Mouse (Mus musculus): ENCODE measurements around the gene Nsun3.
"Not testable (repeated sequence)": the region's sequence is repeated elsewhere in the genome, so short reads cannot be mapped to it uniquely, and the experiment has no call there.

Gene Nsun3

GRCm38 (mm10) chr16:62745875-62746274 is 40.7 kb downstream of the Nsun3 start:
- DNase-seq = no peak

DNA sequence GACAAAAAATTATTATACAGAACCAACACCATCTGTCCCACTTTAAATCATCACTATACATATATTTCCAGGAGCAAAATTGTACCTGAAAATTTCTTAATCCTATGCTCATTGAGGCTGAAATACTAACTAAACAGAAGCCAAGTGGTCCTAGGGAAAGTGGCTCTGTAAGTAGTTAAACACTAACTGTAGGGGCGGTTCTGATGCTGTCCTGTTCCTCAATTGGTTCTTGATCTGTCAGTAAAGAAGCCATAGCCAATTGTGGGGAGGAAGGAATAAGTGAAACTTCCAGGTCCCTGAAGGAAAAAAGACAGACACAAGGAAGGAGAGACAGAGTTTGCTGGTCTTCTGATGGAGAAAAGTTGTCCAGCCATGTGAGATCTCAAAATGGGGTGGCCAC is 52.3 kb downstream of the Nsun3 start:
- DNase-seq = no peak

- no peak for DNase-seq
Measured at GRCm38 (mm10) chr16:62730291-62730690, 56.3 kb downstream of the Nsun3 start.

- DNase-seq = no peak
Measured at GRCm38 (mm10) chr16:62729846-62730245, 56.8 kb downstream of the Nsun3 start.

DNA sequence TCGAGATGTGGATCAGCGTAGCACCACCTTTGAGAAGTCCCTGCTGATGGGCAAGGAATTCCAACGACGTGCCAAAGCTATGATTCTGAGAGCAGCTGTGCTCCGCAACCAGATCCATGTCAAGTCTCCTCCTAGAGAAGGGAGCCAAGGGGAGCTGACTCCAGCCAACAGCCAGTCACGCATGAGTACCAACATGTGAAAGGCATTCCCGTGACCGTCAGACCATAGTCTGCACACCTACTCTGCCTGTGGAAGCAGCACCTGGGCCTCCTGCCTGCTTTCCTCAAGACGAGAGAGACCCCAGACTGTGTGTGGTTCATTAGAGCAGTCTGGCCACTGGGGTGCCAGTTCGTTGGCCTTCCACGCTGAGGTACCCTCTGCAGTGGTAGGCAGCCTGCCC is 68.4 kb downstream of the Nsun3 start:
- DNase-seq = not testable (repeated sequence)

DNA sequence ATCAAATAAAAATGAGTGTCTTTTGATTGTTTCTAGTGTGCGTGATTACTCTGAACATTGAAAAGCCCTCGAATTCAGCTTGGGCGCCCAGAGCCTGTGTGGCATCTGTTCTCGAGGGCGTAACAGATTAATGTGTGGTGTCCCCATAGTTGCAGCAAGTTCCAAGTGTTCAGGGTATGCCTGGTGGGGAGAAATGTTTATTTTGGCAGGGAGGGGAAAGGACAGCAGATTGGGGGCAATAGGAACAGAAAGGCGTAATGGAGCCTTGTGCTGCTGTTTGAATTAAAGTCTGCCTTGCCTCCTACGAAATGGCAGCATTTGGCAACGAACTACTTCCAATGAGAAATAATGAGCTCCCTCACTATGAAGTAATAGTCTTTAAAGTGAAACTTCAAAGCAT is 96.2 kb downstream of the Nsun3 start:
- DNase-seq = no peak

GRCm38 (mm10) chr16:62686073-62686472 is 100.5 kb downstream of the Nsun3 start:
- DNase-seq = no peak

DNA sequence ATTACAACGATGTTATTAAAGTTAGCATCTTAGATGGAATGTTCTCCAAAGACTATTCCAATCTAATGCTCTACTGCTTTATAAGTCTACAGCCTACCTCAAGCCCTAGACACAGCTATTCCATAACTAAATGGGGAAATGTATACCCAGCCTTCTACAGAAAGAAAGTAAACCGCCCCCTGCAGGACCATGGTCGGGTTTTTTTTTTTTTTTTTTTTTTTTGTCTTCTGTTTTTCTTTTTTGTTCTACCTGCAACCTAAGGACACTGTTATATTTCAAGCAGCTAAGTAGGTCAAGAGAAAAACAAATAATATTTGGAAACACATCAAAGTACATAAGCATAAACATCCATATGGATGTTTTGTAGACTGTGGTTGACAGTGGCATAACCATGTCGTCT is 101.1 kb downstream of the Nsun3 start:
- no peak for DNase-seq
